Mouse (Mus musculus) granulocyte monocyte progenitor cell, adult 5-6 weeks (primary cell): ENCODE measurements around the gene Adcy4. TPM values are rescaled to one million over a fixed set of nuclear protein-coding genes. Genes with fewer than 3 reads are reported as not detected.

ENCODE experiments used
- ATAC-seq: replicated peaks from 2 replicates; pipeline ENCODE4 v1.8.0; 2016; ENCODE audit warnings: mild to moderate bottlenecking, moderate TSS enrichment, inconsistent platforms; ENCODE audit not compliant: poor library complexity, severe bottlenecking
- total RNA-seq, 2 experiments: library from RNA; stranded (forward) in 1 of 2; stranded (reverse) in 1 of 2; fragments of 200-712, 200-1000 nt in 1 of 2; fragments of >200 nt in 1 of 2; fragmentation: Nextera tagmentation in 1 of 2; gene quantifications; 2 replicates each; pipeline ENCODE4 v1.2.3; 2014 to 2017

Adcy4 gene
- total RNA-seq, 2 experiments from 2014 or later, result not detected

DNA sequence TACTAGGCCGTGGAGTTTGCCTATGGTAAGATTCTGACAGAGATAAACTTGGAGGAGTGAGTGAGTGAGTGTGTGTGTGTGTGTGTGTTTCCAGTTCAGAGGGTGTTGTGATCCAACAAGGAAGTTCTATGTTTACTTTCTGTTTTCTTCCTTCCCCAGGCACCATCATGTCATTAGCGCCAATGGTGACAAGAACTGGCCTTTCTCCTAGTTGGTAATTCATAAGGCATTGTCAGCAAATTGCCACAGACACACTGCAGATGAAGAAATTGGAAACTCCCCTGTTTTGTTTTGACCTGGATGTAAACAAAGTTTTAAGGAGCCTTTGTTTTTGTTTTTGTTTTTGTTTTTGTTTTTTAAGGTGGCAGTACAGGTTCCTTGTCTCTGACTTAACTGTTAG is 9.6 kb upstream of the Adcy4 start:
- no peak for ATAC-seq

DNA sequence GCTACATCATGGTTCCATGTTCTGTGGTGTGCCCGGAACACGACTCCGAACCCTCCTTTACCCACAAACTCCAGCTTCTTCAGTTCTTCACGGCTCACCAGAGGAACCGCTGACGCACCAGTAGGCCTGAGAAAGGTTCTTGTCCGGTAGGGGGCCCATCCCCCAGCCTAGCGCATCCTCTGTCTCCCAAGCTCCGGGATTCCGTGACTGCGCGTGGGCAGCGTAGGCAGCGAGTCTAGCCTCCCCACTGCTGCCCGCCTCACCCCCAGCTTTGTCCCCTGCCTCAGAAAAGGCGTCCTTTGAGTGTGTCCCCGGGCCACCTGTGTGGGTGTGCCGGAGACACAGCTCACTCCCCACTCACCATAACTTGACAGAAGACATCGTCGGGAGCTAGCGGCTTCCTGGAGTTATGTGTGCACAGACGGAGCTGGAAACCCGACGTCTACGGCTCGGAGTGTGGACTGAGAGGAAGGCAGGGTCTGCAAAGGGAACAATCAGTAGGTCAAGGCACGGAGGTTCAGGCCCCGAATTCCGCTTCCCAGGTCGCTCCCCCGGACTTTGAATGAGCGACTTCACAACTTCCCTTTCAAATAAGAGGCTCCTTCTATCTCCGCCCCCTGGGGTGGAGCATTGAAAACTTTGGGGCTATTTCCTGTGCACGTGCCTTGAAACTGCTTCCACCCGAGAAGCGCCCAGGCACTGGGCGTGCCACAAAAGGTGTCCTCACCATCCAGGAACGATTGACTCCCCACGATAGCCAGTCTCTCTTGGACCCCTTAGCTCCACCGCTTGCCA is 4.6 kb upstream of the Adcy4 start, which contains the start of gene Ripk3:
Gene Ripk3, minus strand, starts transcription at position 610 of the 795 bp plus-strand sequence.
- peak; percentile 88 for ATAC-seq

DNA sequence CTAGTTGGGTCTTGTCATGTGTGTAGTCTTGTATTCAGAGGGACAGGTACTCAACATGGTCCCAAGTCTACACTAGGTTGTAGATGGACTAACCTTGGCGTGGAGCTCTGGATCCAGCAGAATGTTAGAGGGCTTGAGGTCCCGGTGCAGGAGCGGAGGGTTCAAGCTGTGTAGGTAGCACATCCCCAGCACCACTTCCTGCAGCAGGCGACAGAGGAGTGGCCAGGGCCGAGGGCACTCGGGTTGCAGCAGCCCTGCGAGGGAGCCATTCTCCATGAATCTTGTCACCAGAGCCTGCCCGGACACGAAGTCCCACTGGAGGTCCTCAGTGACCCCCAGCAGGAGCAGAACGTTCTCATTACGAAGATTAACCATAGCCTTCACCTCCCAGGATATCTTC is 3.8 kb upstream of the Adcy4 start:
- ATAC-seq, result 0 out of 2 replicates have a peak, but pooled peaks have one; percentile 12

DNA sequence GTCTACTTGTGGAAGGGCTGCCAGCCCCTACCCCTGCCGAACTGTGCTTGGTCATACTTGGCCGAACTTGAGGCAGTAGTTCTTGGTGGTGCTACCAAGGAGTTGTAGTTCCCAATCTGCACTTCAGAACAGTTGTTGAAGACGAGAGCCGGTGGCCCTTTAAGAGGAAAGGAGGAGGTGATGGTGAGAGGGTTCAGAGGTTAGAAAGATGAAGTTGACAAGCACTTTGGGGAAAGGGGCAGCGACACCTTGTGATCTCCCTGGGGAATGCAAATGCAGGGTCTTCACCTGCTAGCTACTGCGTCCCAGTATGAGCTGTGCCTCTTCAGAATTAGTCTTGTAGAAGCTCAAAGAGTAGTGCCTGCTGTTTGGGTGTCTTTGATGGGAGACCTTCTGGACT is 1.3 kb upstream of the Adcy4 start:
- ATAC-seq, result no peak

DNA sequence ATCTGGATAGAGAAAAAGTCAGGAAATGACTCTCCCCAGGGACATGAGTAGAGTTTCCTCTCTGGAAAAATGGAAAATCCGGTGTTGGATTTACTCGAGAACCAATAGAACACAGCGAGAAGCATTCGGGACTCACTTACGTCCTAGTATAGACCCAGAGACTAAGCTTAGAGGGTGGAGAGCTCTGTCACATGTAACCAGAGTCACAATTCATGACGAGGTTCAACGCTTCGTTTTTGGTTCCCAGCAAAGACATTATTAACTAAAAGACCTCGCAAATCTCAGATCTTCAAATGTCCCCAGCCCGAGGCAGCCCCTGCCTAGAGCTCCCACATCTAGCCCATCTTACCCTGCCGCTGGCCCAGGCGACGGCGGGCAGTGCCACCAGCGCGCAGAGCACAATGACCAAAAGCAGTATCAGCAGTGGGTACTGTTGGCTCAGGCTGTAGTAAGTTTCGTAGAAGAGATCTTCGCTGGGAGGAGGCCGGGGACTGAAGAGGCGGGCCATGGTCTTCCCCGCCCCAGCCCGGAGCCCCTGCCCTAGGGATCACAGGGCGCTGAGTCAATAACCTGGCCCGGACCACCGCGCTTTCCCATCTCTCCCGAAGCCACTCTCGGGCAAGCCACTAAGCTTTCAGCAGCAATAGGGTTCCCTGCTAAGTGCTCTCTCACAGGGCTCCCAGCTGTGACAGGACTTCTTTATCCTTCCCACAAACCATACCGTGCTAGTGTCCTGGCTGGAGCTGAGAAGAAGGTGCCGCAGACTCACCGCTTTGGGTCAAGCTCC is 531 bp downstream of the Adcy4 start:
- ATAC-seq, result no peak

DNA sequence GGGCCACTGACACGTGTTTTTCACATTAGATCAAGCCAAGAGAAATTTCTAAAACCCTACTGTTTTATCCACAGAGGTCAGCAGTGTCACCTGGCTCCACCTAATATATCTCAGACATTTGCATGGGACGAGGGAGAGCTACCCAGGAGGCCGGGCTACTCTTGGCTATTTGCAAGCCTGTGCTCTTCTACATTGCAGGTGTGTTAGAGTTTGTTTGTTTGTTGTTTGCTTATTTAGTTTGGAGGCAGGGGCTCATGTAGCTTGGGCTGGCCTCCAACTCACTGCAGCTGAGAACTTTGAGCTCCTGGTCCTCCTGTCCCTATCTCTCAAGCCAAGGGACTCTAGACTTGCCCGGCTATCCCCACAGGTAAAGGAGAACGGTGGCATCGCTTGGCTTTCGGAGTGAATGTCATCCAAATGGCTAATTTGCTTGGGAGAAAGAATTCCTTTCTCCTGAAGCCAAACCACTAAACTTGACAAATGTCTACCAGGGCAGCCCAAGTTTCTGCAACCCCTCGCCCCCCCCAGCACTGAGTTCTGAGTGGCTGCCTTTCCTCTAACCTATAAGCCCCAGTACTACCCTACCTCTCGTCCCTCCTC is 1.4 kb downstream of the Adcy4 start:
- no peak for ATAC-seq

DNA sequence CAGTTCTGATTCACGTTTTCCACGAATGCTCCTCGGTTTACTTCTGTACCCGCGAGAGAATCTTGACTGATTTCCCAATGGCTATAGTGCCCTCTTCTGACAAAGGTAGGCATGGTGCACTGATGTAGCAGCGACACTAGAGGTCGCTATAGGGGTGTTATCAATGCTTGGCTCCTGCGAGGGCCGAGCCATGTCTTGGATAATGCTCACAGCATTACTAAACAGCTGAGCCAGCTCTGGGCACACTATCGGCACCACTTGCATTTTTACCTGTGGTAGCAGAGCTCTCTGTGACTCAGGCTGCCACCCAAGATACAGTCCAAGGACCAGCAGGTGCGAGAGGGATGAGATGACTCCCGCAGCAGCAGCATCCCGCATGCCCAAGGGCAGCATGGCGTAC is 2.6 kb downstream of the Adcy4 start:
- ATAC-seq, result peak; percentile 89

DNA sequence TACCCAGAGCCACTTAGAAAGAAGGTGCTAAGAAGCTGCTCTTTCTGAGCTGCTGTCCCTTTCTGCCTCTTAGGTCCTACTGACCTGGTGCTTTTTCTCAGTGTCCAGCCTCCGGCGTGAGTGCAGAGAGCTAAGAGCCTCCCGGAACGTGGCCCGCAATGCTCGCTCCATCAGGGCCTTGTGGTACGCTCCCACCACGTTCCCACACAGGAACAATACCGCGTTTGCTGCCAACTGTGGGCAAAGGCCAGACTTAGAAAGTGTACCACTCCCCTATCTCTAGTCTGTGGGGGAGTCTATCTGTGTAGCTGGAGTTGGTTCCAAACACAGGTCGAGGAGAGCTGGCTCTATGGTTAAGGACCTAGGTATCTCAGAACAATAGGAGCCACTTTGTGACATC is 3.2 kb downstream of the Adcy4 start:
- no peak for ATAC-seq

DNA sequence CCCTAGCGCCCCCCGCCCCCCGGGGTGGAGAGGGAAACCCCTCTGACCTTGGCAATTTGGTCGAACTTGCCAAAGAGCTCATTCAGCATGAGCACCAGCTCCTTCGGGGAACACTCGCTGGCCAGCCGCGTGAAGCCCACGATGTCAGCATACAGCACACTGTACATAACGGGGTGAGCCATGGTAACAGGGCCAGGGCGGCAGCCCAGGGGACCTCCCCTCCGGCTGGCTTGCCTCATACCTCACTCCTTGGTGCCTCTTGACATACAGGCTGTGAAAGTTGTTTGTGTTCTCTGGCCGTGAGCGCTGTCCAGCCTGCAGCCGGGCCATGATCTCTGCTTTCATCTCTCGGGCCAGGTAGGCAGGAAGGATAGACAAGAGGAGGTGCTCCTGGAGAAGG is 4.2 kb downstream of the Adcy4 start:
- ATAC-seq, result no peak

DNA sequence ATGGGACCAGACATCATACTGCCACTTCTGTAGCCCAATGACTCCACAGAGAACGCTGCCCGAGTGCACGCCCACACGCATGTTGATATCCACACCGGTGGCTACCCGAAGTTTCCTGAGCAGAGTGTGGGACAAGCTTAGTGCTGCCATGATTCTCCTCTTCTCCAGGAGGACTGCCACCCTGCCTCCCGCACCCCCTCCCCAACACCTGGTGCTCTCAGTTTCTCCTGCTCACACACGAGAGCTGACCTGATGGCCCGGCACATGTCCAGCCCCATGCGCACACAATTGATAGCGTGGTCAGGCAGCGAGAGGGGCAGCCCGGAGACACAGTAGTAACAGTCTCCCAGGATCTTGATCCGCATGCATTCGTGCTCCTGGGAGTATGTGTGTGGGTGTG is 5.2 kb downstream of the Adcy4 start:
- no peak for ATAC-seq

DNA sequence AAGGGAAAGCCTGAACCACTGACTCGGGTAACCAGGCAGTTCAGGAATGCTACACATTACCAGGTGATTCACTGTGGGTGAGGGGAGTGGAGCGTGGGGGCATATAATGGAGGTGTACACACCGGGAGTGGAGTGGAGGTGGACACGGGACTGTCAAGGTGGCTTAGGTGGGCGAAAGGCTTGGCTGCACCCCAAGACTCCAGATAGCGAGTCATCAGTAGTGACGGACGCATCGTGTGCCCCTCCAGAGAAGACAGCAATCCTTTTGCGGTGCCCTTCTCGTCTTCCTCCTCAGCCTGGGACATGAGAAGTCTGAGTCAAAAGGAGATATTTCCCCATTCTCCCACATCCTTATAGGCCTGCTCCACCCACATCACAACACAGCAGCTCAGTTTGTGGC is 6.1 kb downstream of the Adcy4 start:
- ATAC-seq, result no peak; the same call in 1 of the 2 replicates

DNA sequence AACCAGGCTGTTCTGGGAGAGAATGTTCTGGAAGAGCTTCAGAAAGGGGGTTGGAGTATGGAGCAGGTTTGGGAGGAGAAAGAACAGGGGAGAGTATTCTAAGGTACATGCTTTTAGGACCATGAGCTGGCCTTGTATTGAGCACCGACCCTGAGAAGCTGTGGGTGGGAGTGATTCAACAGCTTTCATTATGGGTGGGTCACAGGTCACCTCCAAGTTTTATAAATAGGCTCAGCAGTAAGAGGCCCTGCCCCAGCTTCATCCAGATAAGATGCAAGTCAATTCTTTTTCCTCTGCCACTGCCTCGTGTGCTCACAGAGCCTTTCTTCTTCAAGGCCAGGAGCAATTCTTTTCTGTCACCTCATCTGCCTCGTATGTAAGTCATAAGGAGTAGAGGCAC is 6.7 kb downstream of the Adcy4 start:
- no peak for ATAC-seq

DNA sequence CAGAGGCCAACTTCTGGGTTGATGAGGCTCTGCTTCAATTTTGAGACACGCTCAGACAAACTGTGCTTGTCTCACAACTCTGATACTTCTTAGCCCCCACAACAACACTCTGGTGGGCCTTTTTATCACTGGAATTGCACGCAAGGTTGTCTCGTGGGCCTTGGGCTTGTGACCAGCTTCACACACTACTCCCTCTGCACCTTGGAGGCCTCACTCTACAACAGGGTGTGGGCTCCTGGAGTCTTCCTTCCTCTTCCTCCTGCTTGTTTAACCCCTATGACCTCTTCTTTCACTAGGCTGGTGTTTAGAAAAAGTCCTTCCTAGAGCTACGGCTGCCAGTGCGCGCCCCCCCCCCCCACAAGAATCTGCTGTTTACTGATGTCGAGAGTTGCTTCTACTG is 7.2 kb downstream of the Adcy4 start:
- ATAC-seq, result no peak

DNA sequence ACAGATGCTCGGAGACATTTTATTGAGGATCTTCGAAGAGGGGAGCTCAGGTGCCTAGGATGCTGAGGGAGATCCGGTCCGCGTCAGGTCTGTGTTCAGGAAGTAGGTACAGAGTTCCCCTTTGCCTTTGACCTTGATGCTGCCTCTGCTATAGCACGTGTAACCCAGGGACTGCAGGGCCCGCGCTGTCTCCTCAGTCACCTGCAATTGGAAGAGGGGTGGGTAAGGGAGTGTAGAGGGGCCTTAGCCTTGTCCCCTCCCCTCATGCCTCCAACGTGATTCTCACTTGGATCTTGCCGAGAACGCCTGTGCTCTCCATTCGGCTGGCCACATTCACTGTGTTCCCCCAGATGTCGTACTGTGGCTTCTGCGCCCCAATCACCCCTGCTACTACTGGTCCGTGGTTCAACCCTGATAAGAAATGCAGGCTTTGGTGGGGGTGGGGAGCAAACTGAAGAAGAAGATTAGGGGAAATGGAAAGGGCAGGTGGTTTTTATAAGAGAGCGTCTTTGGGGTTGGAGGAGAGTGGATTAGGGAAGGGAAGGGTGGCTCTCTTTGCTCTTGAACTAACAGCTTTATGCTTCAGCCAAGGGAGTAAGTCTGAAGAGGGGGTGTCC is 14.7 kb downstream of the Adcy4 start:
- ATAC-seq, result no peak

DNA sequence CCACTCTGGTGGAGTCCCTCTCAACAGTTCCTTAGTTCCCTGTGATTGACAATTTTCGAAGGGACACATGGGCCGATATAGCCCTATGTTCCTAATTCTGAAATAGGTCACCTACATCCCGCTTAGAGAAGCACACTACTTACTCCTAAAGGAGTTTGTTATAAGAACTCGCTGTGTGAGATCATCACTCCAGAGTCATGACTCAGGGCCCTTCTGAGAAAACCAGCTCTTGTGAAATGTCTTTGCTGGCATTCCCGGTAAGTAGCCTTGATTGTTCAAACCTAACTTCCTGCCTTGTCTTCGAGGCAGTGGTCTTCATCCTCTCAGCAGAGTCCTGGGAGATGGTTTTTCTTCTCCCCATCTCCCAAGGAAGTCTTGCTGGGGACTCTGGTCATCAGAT is 15.3 kb downstream of the Adcy4 start:
- ATAC-seq, result no peak

DNA sequence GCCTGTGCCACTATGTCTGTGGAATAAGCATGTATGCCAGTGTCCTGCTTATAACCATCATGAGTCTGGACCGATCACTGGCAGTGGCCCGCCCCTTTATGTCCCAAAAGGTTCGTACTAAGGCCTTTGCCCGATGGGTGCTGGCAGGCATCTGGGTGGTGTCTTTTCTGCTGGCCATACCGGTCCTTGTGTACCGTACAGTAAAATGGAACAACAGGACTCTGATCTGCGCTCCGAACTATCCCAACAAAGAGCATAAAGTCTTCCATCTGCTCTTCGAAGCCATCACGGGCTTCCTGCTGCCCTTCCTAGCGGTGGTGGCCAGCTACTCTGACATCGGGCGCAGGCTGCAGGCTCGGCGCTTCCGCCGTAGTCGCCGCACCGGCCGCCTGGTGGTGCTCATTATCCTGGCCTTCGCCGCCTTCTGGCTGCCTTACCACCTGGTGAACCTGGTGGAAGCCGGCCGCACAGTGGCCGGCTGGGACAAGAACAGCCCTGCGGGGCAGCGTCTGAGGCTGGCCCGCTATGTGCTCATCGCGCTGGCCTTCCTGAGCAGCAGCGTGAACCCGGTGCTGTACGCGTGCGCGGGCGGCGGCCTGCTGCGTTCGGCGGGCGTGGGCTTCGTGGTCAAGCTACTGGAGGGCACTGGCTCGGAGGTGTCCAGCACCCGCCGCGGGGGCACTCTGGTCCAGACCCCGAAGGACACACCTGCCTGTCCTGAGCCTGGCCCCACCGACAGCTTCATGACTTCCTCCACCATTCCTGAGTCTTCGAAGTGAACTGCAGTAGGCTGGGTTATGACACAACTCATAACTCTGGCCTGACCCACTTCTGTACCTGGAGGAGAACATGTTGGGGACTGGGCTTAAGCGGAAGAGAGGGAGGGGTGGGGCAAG is 16.1 kb downstream of the Adcy4 start:
- ATAC-seq, result peak; percentile 15

DNA sequence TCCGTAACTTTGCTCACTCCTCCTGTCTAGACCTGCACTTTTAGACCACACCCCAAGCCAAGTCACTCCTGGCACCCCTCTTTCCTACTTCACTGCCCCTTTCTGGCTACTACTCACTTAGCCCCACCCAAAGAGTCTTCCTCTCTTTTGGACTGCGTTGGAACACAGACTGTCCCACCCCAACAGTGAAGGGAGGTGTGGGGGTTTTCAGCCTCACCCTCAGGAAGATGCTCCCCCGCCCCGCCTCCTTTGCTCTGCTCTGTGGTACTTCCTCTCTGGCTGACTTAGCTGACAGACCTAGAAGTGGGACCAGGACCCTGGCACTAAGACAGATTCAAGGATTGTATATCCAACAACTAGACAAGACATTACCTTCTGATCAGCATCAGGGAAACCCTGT is 18.2 kb downstream of the Adcy4 start, which contains the start of gene Ltb4r1:
Gene Ltb4r1, plus strand, starts transcription at position 267 of the 400 bp plus-strand sequence.
- peak; percentile 51 for ATAC-seq

DNA sequence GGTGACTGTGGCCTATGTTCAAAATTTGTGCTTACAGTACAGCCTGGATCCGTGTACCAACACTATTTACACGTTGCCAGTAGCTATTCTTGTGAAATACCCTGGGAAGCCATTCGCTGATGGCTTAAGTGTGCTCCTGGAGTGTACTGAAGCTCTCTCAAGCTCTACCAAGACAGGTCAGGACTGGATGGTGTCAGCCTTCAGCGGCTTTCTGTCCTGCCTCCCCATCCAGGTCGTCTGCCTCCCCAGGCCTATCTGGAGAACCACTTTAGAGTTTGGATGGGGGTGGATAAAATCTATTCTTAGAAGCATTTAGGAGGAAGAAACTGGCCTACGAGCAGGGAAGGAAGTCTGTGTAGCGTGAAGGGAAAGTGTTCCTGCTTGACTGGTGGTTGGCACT is 20.7 kb downstream of the Adcy4 start:
- ATAC-seq, result peak; percentile 15; the same call in 1 of the 2 replicates

DNA sequence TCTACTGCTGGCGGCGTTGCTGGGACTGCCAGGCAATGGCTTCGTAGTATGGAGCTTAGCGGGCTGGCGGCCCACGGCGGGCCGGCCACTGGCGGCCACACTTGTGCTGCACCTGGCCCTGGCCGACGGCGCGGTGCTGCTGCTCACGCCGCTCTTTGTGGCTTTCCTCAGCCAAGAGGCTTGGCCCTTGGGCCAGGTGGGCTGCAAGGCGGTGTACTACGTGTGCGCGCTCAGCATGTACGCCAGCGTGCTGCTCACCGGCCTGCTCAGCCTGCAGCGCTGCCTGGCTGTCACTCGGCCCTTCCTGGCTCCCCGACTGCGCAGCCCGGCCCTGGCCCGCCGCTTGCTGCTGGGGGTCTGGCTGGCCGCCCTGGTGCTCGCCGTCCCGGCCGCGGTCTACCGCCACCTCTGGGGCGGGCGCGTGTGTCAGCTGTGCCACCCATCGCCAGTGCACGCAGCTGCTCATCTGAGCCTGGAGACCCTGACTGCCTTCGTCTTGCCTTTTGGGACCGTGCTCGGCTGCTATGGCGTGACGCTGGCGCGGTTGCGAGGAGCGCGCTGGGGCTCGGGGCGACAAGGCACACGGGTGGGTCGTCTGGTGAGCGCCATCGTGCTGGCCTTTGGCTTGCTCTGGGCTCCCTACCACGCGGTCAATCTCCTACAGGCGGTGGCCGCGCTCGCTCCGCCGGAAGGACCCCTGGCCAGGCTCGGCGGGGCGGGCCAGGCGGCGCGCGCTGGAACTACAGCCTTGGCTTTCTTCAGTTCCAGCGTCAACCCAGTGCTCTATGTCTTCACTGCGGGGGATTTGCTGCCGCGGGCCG is 21.7 kb downstream of the Adcy4 start:
- peak; percentile 20 for ATAC-seq
